Mouse (Mus musculus) embryo, embryonic 9.5 days (tissue): ENCODE measurements around the gene Kmt5a.
"Not testable (repeated sequence)": the region's sequence is repeated elsewhere in the genome, so short reads cannot be mapped to it uniquely, and the experiment has no call there.

Source experiments
- DNase-seq: peaks from one replicate; pipeline ENCODE4 v3.0.0-alpha.2; 2017; ENCODE audit errors: extremely low spot score

Kmt5a gene

GRCm38 (mm10) chr5:124445621-124446293 lies 6.0 kb downstream of the Kmt5a start:
- peak; percentile 52 for DNase-seq

DNA sequence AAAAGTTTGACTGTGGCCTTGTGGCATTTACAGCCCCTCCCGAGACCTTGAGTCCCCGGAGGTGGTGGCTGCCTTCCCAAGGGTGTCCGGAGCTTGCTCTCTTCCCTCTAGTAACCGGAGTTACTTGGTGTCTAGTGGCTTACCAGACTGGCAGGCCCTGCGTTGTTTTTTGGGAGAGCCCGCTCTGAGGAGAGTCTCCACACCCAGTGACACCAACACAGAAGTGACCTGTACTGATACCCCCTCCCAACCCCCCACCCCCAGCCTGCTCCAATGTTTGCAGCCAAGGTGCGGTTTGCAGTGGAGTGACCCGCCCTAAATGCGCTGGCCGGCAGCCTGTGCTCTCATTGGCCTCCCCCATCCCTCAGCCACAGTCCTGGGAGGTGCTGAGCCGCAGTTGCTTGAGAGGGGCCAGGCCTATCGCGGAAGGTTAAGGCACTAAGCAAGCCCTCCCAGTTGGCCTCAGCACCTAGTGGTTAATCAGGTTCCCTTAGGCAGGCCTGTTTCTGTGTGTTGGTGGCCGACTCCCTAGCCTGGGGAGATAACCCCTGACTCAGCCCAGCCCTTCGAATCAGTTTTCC lies 6.7 kb downstream of the Kmt5a start:
- peak; percentile 76 for DNase-seq

- DNase-seq = no peak
Measured at GRCm38 (mm10) chr5:124449494-124449893, 9.8 kb downstream of the Kmt5a start.

DNA sequence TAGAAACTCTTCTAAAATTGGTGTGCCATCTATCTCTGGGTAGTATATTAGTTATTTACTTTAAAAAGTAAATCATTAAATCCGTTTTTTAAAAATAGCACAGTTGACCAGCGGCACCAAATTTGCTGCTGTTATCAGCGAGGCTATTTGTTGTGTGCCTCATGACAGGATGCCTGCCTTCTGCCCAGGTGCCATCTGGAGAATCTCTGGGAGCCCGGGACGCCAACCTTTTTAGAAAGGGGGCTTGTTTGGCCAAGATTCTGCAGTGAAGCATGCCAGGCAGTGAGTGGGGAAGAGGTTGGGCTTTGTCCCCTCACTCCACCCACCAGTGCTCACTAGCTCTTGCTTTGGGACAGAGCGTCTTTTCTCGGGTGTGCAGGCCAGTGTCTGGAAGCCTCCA lies 10.3 kb downstream of the Kmt5a start:
- no peak for DNase-seq

DNA sequence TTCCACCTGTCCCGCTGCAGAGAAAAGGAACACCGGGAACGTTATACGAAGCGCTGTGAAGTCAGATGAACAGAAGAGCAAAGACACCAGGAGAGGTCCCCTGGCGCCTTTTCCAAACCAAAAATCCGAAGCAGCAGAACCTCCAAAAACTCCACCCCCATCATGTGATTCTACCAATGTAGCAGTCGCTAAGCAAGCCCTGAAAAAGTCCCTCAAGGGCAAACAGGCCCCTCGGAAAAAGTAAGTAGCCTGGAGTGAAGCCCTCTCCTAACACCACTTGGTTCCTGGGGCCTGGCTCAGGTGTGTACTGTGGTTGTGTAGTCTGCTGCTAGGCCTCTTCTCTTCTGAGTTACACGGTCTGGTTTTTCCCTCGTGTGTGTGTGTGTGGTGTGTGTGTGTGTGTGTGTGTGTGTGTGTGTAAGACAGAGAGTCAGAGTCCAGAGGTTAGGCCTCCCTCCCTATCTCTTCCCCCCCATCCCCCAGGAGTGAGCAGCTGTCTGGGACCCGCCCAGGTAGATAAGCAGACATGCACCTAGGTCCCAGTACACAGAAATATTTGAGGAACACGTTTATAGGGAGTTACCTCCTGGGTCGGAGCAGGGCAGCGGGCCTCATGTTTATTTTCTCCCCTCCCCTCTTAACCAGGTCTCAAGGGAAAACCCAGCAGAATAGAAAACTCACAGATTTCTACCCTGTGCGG lies 11.1 kb downstream of the Kmt5a start:
- DNase-seq = no peak

- DNase-seq = no peak
Measured at GRCm38 (mm10) chr5:124452494-124453228, 12.9 kb downstream of the Kmt5a start.

DNA sequence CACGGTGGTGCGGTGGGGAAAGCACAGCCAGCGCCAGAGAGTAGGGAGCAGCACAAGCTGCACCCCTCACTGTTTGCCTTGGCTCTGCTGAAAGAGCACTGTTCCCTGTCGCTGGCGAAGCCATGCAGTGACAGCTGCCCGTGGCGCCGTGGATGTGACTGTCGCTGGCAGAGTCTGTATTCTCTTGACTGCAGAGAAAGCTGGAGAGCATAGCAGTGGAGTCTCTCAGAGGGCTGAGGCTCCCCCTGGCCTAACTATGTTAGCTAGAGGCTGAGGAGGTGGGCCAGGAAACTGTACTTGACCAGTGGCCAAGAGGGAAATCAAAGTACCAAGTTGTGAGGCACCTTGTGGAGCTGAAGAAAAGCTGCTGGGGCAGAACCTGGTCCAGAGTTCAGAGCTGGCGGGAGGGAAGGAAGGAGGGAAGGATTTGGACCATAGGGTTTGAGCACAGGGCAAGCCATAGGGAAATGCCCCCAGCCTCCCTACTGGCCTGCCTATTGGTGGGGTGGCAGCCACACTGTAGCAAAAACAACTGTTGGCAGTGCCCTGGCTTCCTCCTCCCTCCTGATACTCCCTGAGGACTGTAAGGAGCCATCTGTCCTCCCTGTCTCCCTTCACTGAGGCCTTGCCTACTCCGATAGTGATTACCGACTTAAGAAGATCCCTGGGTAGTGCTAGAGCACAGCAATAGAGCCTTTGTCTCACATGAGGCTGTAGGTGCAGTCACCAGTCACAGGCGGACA lies 13.8 kb downstream of the Kmt5a start:
- no peak for DNase-seq

DNA sequence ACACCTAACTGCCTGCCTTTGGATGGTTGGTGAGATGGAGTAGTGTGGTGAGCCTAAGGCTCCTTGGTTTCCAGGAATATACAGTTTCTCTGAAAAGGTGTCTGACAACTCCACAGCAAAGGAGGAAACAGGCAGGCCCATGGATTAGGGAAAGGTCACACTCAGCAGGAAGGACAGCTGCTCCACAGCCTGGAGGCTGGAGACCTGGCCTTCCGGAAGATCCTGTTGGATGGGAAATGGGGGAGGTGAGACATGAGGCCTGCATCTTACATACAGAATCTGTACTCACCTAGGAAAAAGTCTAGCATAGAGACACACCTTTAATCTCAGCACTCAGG lies 14.3 kb downstream of the Kmt5a start:
- no peak for DNase-seq

GRCm38 (mm10) chr5:124456762-124457161 lies 17.0 kb downstream of the Kmt5a start:
- no peak for DNase-seq

DNA sequence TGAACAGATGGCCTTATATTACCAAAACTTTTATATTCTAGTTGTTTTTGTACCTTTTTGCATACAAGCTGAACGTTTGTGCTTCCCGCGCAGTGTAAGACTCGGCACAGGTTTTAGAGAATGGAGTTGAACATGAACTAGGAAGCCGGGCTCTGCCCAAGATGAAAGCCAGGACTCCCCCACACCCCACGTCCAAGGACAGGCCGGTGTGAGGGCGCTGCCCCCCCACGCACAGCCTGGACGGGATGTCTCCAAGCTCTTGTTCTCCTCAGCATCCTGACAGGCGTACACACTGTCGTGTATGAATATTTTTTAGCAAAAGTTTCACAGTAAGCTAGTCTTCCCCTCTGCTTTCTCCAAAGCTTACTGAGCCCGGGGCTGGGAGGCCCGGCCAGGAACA lies 21.2 kb downstream of the Kmt5a start:
- DNase-seq = not testable (repeated sequence)

- no peak for DNase-seq
Measured at GRCm38 (mm10) chr5:124462297-124463025, 22.7 kb downstream of the Kmt5a start.

DNA sequence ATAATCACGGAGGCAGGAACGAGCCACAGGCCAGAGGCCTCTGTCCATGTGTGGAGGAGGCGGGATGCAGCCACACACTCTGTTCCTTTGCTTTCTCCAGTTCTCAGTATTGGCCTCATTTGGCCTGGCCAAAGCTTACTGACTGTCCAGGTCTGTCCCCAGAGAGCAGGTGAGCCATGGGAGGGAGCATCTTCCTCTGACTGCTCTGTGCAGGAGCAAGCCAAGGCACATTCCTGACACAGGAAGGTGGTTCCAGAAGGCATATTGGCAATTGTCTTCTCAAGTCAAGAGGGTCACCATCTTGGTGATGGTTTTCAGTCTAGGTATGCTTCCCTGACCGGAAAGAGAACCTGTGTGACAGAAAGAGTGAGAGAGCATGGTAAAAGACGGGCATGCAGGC lies 23.7 kb downstream of the Kmt5a start:
- no peak for DNase-seq

GRCm38 (mm10) chr5:124464905-124465304 lies 25.2 kb downstream of the Kmt5a start:
- DNase-seq = no peak

- no peak for DNase-seq
Measured at GRCm38 (mm10) chr5:124467766-124468165, 28.0 kb downstream of the Kmt5a start.

DNA sequence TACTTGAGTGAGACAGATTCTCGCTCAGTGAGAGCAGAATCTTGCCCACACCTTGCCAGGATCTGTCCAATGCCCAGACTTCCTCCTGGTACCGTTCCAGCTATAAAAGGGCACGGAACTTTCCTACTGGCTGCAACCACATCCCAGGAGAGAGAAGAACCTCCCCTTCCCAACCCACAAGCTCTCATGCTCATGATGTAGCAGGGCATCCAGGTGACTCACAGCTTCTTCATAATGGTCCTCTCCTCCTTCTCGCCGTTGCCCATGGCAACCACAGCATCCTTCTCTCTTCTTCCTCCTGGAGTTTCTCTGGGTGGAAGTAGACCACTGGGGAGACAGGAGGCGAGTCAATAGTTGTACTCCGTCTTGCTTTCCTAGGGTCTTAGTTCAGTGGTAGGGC lies 28.6 kb downstream of the Kmt5a start:
- DNase-seq = no peak

DNA sequence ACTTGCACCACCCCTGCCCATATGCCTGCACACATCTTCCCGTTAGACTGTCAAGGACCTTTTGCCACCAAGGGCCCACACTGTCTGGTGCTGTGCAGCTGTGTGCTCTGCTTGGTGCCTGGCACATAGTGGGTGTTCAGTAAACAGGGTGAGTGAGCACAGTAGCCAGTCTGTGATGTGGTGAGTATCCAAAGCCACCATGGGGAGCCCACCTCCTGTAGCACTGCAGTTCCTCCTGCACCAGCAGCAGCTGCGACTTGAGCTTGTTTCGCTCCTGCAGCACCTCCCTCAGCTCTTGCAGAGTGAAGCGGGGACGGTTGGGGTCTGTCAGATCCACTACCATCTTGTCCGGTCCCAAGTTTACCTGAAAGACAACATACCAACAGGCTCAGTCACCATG lies 29.8 kb downstream of the Kmt5a start:
- DNase-seq = no peak

DNA sequence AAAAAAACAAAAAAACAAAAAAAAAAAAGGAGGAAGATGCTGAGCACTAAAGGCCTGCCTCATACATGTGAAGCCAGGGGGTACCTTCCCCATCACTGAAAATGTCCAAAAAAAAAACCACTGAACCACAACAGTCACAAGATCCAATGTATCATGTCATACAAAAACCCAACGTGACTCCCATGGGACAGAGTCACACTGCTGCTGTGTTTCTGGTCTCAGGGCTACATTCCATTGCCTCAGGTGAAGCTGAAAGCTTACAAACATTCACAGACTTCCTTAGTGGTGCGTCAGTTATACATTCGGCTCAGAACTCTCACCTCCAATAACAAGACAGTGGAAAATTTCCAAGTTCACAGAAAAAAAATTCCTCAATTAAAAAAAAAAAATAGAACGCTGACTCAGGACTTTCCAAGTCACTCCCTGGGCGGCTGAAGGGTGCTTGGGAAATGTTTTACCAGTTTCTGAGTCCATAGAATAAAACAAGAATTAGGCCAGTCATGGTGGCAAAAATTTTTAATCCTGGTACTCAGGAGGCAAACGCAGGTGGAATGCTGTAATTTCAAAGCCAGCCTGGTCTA lies 31.0 kb downstream of the Kmt5a start:
- no peak for DNase-seq

DNA sequence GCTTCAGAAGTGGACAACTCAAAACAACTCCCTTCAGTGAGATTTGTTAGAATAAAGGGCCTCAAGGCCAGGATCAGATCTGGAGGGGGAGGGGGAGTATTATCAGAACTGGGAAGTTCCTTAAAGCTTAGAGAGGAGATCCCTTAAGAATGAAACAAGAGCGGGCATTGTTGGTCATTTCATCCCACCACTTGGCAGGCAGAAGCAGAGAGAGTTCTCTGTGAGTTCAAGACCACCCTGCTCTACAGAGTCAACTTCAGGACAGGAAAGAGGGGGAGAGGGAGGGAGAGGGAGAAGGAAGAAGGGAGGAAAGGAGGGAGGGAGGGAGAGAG lies 39.1 kb downstream of the Kmt5a start:
- no peak for DNase-seq

DNA sequence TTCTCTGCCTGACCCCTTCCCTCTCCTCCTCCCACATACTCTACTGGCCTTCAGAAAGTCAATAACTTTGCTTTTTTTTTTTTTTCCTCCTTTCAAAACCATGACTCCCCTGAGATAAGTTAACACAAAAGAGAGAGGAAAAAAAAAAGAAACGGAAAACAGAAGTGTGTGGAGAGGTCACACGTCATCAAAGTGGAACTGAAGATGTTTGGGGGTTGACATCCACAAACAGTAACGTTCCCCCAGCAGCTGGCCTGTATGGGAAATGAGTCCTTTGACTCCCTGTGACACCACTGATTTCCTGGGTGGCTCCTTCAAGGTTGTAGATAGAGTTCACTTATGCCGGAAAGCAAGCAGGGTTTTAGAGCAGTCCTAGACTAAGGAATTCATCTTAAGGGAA lies 40.4 kb downstream of the Kmt5a start:
- DNase-seq = no peak

DNA sequence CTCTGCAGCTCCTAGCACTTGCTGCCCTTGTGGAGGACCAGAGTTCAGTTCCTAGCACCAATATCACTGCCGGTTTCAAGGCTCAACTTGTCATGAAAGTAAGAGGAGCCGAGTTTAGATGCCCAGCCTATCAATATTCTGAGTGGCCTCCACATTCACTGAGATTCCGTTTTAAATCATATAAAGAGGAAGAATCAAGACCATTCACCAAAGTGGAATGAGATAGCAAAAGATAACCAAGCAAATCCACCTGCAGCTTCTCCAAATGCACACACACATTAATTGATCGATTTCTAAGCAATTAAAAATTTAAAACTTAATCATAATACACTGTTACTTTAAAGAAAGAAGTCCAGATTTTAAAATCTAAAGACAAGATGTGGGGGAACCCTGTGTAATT lies 42.0 kb downstream of the Kmt5a start:
- no peak for DNase-seq

- DNase-seq = no peak
Measured at GRCm38 (mm10) chr5:124482436-124482965, 42.8 kb downstream of the Kmt5a start.
